Mouse (Mus musculus) kidney, postnatal 4 days (tissue): Measurements from ENCODE around the gene Erg.
A peak's percentile ranks its signal among the peaks of the same experiment; 100 is the strongest.

Source experiments
- DNase-seq, 2 experiments: peaks; one replicate each; pipeline ENCODE4 v3.0.0; 2021; ENCODE audit warnings: mixed read lengths in 2 of 2

Erg gene

GRCm38 (mm10) chr16:95384590-95385148 is 201.7 kb downstream of the Erg start:
- DNase-seq, result no peak

- no peak for DNase-seq
These were observed 204.1 kb downstream of the Erg start for GRCm38 (mm10) chr16:95382251-95382650.

GRCm38 (mm10) chr16:95376834-95377233 is 209.6 kb downstream of the Erg start:
- DNase-seq, result no peak

- DNase-seq, result peak in 1 of 2 experiments; percentile 24
These were observed 210.0 kb downstream of the Erg start for GRCm38 (mm10) chr16:95376364-95376763.

GRCm38 (mm10) chr16:95374646-95375045 is 211.7 kb downstream of the Erg start:
- no peak for DNase-seq

- DNase-seq, result no peak
These were observed 213.4 kb downstream of the Erg start for GRCm38 (mm10) chr16:95372960-95373359.

- no peak for DNase-seq
These were observed 214.7 kb downstream of the Erg start for GRCm38 (mm10) chr16:95371713-95372112.

- no peak for DNase-seq
These were observed 219.2 kb downstream of the Erg start for GRCm38 (mm10) chr16:95366989-95367765.

GRCm38 (mm10) chr16:95365214-95365613 is 221.2 kb downstream of the Erg start:
- DNase-seq, result no peak

- no peak for DNase-seq
These were observed 222.5 kb downstream of the Erg start for GRCm38 (mm10) chr16:95363632-95364465.

- no peak for DNase-seq
These were observed 224.4 kb downstream of the Erg start for GRCm38 (mm10) chr16:95361950-95362349.

GRCm38 (mm10) chr16:95360940-95361489 is 225.4 kb downstream of the Erg start:
- DNase-seq, result no peak

GRCm38 (mm10) chr16:95360214-95360850 is 226.1 kb downstream of the Erg start:
- no peak for DNase-seq

- DNase-seq, result no peak
These were observed 229.1 kb downstream of the Erg start for GRCm38 (mm10) chr16:95356962-95357955.

- DNase-seq, result no peak
These were observed 232.6 kb downstream of the Erg start for GRCm38 (mm10) chr16:95353838-95354237.

- DNase-seq, result peak; percentile 19 to 40
These were observed 234.1 kb downstream of the Erg start for GRCm38 (mm10) chr16:95352266-95352665.

- DNase-seq, result peak; percentile 80
These were observed 235.9 kb downstream of the Erg start for GRCm38 (mm10) chr16:95350499-95350898.

- DNase-seq, result no peak
These were observed 236.6 kb downstream of the Erg start for GRCm38 (mm10) chr16:95349745-95350144.

GRCm38 (mm10) chr16:95349344-95349743 is 237.0 kb downstream of the Erg start:
- no peak for DNase-seq

- no peak for DNase-seq
These were observed 237.8 kb downstream of the Erg start for GRCm38 (mm10) chr16:95348555-95348954.

- DNase-seq, result peak; percentile 61 to 74
These were observed 239.2 kb downstream of the Erg start for GRCm38 (mm10) chr16:95347202-95347601.
